Mouse (Mus musculus) MEL (cell line): ENCODE measurements around the gene Plekhg1. TPM values are rescaled to one million over a fixed set of nuclear protein-coding genes. Genes with fewer than 3 reads are reported as not detected.
A peak's percentile ranks its signal among the peaks of the same experiment; 100 is the strongest.

Source experiments
- DNase-seq: peaks from one replicate; pipeline ENCODE4 v3.0.0; 2011; ENCODE audit warnings: low read depth, low spot score
- H3K27ac ChIP-seq: 2 replicates; pipeline ENCODE4 v1.5.1; 2012; ENCODE audit warnings: low read depth, mild to moderate bottlenecking, control low read depth, low read length, moderate library complexity; ENCODE audit not compliant: control insufficient read depth
- H3K27me3 ChIP-seq, 2 experiments: fragments of 150-350 bp in 1 of 2; sonication (generic) in 1 of 2; 2 replicates each; pipeline ENCODE4 v1.6.1; 2012; ENCODE audit warnings: low read length in 2 of 2, mild to moderate bottlenecking in 2 of 2, improper control_type of control experiment in 1 of 2, moderate library complexity in 1 of 2; ENCODE audit not compliant: insufficient read depth in 2 of 2, control insufficient read depth in 1 of 2
- H3K36me3 ChIP-seq, 2 experiments: 2 replicates each; pipeline ENCODE4 v1.6.1; 2012 to 2014; ENCODE audit warnings: low read length in 2 of 2, improper control_type of control experiment in 1 of 2, inconsistent platforms in 1 of 2, mild to moderate bottlenecking in 1 of 2; ENCODE audit not compliant: insufficient read depth in 2 of 2, control insufficient read depth in 1 of 2
- H3K4me1 ChIP-seq, 2 experiments: fragments of 150-350 bp in 1 of 2; sonication (generic) in 1 of 2; 2 replicates each; pipeline ENCODE4 v1.6.1; 2012; ENCODE audit warnings: low read length in 2 of 2, improper control_type of control experiment in 1 of 2, mild to moderate bottlenecking in 1 of 2; ENCODE audit not compliant: insufficient read depth in 2 of 2, control insufficient read depth in 1 of 2
- H3K4me3 ChIP-seq, 2 experiments: fragments of 150-350 bp in 1 of 2; sonication (generic) in 1 of 2; 2 replicates each; pipeline ENCODE4 v1.5.1; 2012; ENCODE audit warnings: low read depth in 2 of 2, low read length in 2 of 2, mild to moderate bottlenecking in 2 of 2, moderate library complexity in 2 of 2, control low read depth in 1 of 2, improper control_type of control experiment in 1 of 2; ENCODE audit not compliant: control insufficient read depth in 1 of 2, insufficient read depth in 1 of 2
- H3K79me2 ChIP-seq: 2 replicates; pipeline ENCODE4 v1.6.1; 2012; ENCODE audit warnings: mild to moderate bottlenecking, low read length, moderate library complexity; ENCODE audit not compliant: control insufficient read depth, poor library complexity, insufficient read depth
- H3K9ac ChIP-seq: 2 replicates; pipeline ENCODE4 v1.6.1; 2012; ENCODE audit warnings: low read depth, mild to moderate bottlenecking, control low read depth, low read length, moderate library complexity; ENCODE audit not compliant: control insufficient read depth, poor library complexity, severe bottlenecking
- H3K9me3 ChIP-seq: fragments of 150-350 bp; sonication (generic); replicated peaks from 2 replicates; pipeline ENCODE4 v1.6.1; 2012; ENCODE audit warnings: mild to moderate bottlenecking, low read length, improper control_type of control experiment, moderate library complexity; ENCODE audit not compliant: insufficient read depth
- CHD1 ChIP-seq: IDR thresholded peaks from 2 replicates; pipeline ENCODE4 v1.6.1; 2012; ENCODE audit warnings: low read depth, mild to moderate bottlenecking, inconsistent platforms, low read length, improper control_type of control experiment
- CTCF ChIP-seq, 3 experiments: IDR thresholded peaks in 2 of 3; conservative IDR thresholded peaks in 1 of 3; 2 replicates each; pipeline ENCODE4 v1.5.1; 2011 to 2012; ENCODE audit warnings: low read length in 3 of 3, low read depth in 2 of 3, mild to moderate bottlenecking in 2 of 3, improper control_type of control experiment in 1 of 3, inconsistent platforms in 1 of 3, mixed read lengths in 1 of 3, moderate library complexity in 1 of 3; ENCODE audit not compliant: control insufficient read depth in 1 of 3, insufficient read depth in 1 of 3, poor library complexity in 1 of 3, severe bottlenecking in 1 of 3
- E2F4 ChIP-seq: IDR thresholded peaks from 2 replicates; pipeline ENCODE4 v1.6.1; 2011; ENCODE audit warnings: low read depth, low read length, improper control_type of control experiment, borderline replicate concordance
- GATA1 ChIP-seq: IDR thresholded peaks from 2 replicates; pipeline ENCODE4 v1.6.1; 2011; ENCODE audit warnings: low read depth, low read length, improper control_type of control experiment
- KAT2A ChIP-seq: conservative IDR thresholded peaks from 2 replicates; pipeline ENCODE4 v1.6.1; 2012; ENCODE audit warnings: low read depth, low read length, improper control_type of control experiment, inconsistent platforms
- MAFK ChIP-seq: IDR thresholded peaks from 2 replicates; pipeline ENCODE4 v1.6.1; 2011; ENCODE audit warnings: low read depth, mild to moderate bottlenecking, low read length, improper control_type of control experiment, borderline replicate concordance
- MAX ChIP-seq: IDR thresholded peaks from 2 replicates; pipeline ENCODE4 v1.6.1; 2011; ENCODE audit warnings: low read length, improper control_type of control experiment
- MAZ ChIP-seq: IDR thresholded peaks from 2 replicates; pipeline ENCODE4 v1.6.1; 2012; ENCODE audit warnings: low read depth, mild to moderate bottlenecking, inconsistent platforms, low read length, improper control_type of control experiment
- MEF2A ChIP-seq: IDR thresholded peaks from 2 replicates; pipeline ENCODE4 v1.6.1; 2014; ENCODE audit warnings: low read depth, mild to moderate bottlenecking, inconsistent platforms, low read length, improper control_type of control experiment; ENCODE audit not compliant: poor library complexity, insufficient replicate concordance, severe bottlenecking; ENCODE audit errors: extremely low read depth
- MXI1 ChIP-seq: IDR thresholded peaks from 2 replicates; pipeline ENCODE4 v1.6.1; 2011; ENCODE audit warnings: mild to moderate bottlenecking, low read depth, low read length, improper control_type of control experiment
- MYB ChIP-seq: IDR thresholded peaks from 2 replicates; pipeline ENCODE4 v1.6.1; 2011; ENCODE audit warnings: mild to moderate bottlenecking, low read depth, low read length, improper control_type of control experiment
- POLR2A ChIP-seq, 2 experiments: IDR thresholded peaks; 2 replicates each; pipeline ENCODE4 v1.6.1; 2011 to 2012; ENCODE audit warnings: low read length in 2 of 2, mild to moderate bottlenecking in 2 of 2, control low read depth in 1 of 2, improper control_type of control experiment in 1 of 2, low read depth in 1 of 2, moderate library complexity in 1 of 2; ENCODE audit not compliant: control insufficient read depth in 1 of 2, insufficient read depth in 1 of 2, poor library complexity in 1 of 2
- POLR2AphosphoS5 ChIP-seq: IDR thresholded peaks from 2 replicates; pipeline ENCODE4 v1.6.1; 2012; ENCODE audit warnings: low read depth, borderline replicate concordance, mild to moderate bottlenecking, inconsistent platforms, low read length, moderate library complexity, mixed read lengths
- RCOR1 ChIP-seq: IDR thresholded peaks from 2 replicates; pipeline ENCODE4 v1.6.1; 2012; ENCODE audit warnings: low read depth, mild to moderate bottlenecking, inconsistent platforms, low read length, improper control_type of control experiment
- SIN3A ChIP-seq: IDR thresholded peaks from 2 replicates; pipeline ENCODE4 v1.6.1; 2012; ENCODE audit warnings: low read length, improper control_type of control experiment, inconsistent platforms
- SMC3 ChIP-seq: IDR thresholded peaks from 2 replicates; pipeline ENCODE4 v1.6.1; 2011; ENCODE audit warnings: low read depth, low read length, improper control_type of control experiment
- TBP ChIP-seq: IDR thresholded peaks from 2 replicates; pipeline ENCODE4 v1.8.0; 2011; ENCODE audit warnings: low read depth, low read length, improper control_type of control experiment
- TCF12 ChIP-seq: IDR thresholded peaks from 2 replicates; pipeline ENCODE4 v1.6.1; 2014; ENCODE audit warnings: low read depth, mild to moderate bottlenecking, inconsistent platforms, low read length, improper control_type of control experiment, moderate library complexity
- UBTF ChIP-seq: IDR thresholded peaks from 2 replicates; pipeline ENCODE4 v1.6.1; 2012; ENCODE audit warnings: low read depth, mild to moderate bottlenecking, inconsistent platforms, low read length, improper control_type of control experiment, moderate library complexity, borderline replicate concordance; ENCODE audit not compliant: insufficient read depth
- USF2 ChIP-seq, 2 experiments: IDR thresholded peaks; 2 replicates each; pipeline ENCODE4 v1.6.1; 2011 to 2012; ENCODE audit warnings: improper control_type of control experiment in 2 of 2, low read length in 2 of 2, borderline replicate concordance in 1 of 2, inconsistent platforms in 1 of 2, low read depth in 1 of 2, mild to moderate bottlenecking in 1 of 2; ENCODE audit not compliant: insufficient read depth in 1 of 2
- ZC3H11A ChIP-seq: IDR thresholded peaks from 2 replicates; pipeline ENCODE4 v1.6.1; 2012; ENCODE audit warnings: low read depth, mild to moderate bottlenecking, inconsistent platforms, low read length, improper control_type of control experiment
- polyA plus RNA-seq, 2 experiments: library from polyadenylated mRNA; stranded (reverse) in 1 of 2; unstranded in 1 of 2; fragments of >175 nt in 1 of 2; fragments of >200 nt in 1 of 2; gene quantifications; 2 replicates each; pipeline versions ENCODE4 v1.2.1 to v1.2.4; 2012; ENCODE audit warnings: low replicate concordance in 2 of 2, low read depth in 1 of 2; ENCODE audit not compliant: insufficient read length in 2 of 2, insufficient read depth in 1 of 2, missing spikeins in 1 of 2
- total RNA-seq: library from RNA; depleted of rRNA; stranded (reverse); fragments of 300-350 nt; gene quantifications from 2 replicates; pipeline ENCODE4 v1.2.3, GENCODE M21; 2012

Plekhg1 gene
- total and polyA plus RNA-seq, 3 experiments: 0.01 TPM; not detected in 2

- Histone ChIP-seq H3K9ac (no peak overlapping the region), H3K4me1 (no peaks in the 10 kb centered on the region), H3K79me2 (no peaks in the 10 kb centered on the region), H3K9me3 (no peaks in the 10 kb centered on the region), H3K27ac (no peak overlapping the region), H3K27me3 (no peaks in the 10 kb centered on the region), H3K4me3 (no peak overlapping the region), H3K36me3 (no peaks in the 10 kb centered on the region)
- no peak for TF ChIP-seq MAZ
- no peak for TF ChIP-seq CHD1
- TF ChIP-seq CTCF (IDR thresholded peaks at IDR 0.05 in 2 of 3, conservative IDR thresholded peaks at IDR 0.05 in 1 of 3; ENCODE audit: control insufficient read depth in 1 of 3, insufficient read depth in 1 of 3, low read depth in 2 of 3, low read length in 3 of 3, poor library complexity in 1 of 3, severe bottlenecking in 1 of 3): peak in 1 of 3 experiments; percentile 1; a peak in 1 of 6 replicates
- TF ChIP-seq ZC3H11A: no peak
- DNase-seq: no peak
Measured at GRCm38 (mm10) chr10:3834060-3834459, 93.9 kb downstream of the Plekhg1 start.

GRCm38 (mm10) chr10:3834678-3835077, 94.5 kb downstream of the Plekhg1 start:
- Histone ChIP-seq H3K36me3 (no peaks in the 10 kb centered on the region), H3K9me3 (no peaks in the 10 kb centered on the region), H3K27me3 (no peaks in the 10 kb centered on the region), H3K27ac (no peak overlapping the region), H3K4me3 (no peak overlapping the region), H3K79me2 (no peaks in the 10 kb centered on the region), H3K4me1 (no peaks in the 10 kb centered on the region), H3K9ac (no peak overlapping the region)
- DNase-seq: no peak
- TF ChIP-seq KAT2A (no peak), POLR2A (IDR thresholded peaks at IDR 0.05; ENCODE audit: control insufficient read depth in 1 of 2, insufficient read depth in 1 of 2, low read depth in 1 of 2, low read length in 2 of 2, poor library complexity in 1 of 2) (no peak), SMC3 (no peak), SIN3A (no peak), TCF12 (no peak), MAFK (no peak)

- Histone ChIP-seq H3K4me1 (no peaks in the 10 kb centered on the region), H3K36me3 (no peaks in the 10 kb centered on the region), H3K79me2 (no peaks in the 10 kb centered on the region), H3K9ac (no peak overlapping the region), H3K27me3 (no peaks in the 10 kb centered on the region), H3K4me3 (no peak overlapping the region)
- TF ChIP-seq MAX (no peak), MYB (no peak), MXI1 (no peak), RCOR1 (no peak), GATA1 (no peak), TBP (no peak), USF2 (IDR thresholded peaks at IDR 0.05; ENCODE audit: borderline replicate concordance in 1 of 2, insufficient read depth in 1 of 2, low read depth in 1 of 2, low read length in 2 of 2) (no peak), MEF2A (no peak), ZC3H11A (no peak), E2F4 (no peak), POLR2AphosphoS5 (no peak), KAT2A (no peak), MAFK (no peak), POLR2A (IDR thresholded peaks at IDR 0.05; ENCODE audit: control insufficient read depth in 1 of 2, insufficient read depth in 1 of 2, low read depth in 1 of 2, low read length in 2 of 2, poor library complexity in 1 of 2) (no peak), TCF12 (no peak), UBTF (no peak)
- TF ChIP-seq, all 39 proteins: peak for 0
- no peak overlapping the region for H3K27ac ChIP-seq
- DNase-seq: no peak
- H3K9me3 ChIP-seq: no peaks in the 10 kb centered on the region
Measured at GRCm38 (mm10) chr10:3835616-3836015, 95.5 kb downstream of the Plekhg1 start.
